Mouse (Mus musculus) forebrain, embryonic 10.5 days (tissue): ENCODE measurements around the gene Ttll8. TPM values are rescaled to one million over a fixed set of nuclear protein-coding genes. Genes with fewer than 3 reads are reported as not detected.

Experiments used
- DNase-seq: peaks from one replicate; pipeline ENCODE4 v3.0.0-alpha.2; 2017; ENCODE audit warnings: low spot score; ENCODE audit errors: extremely low spot score
- H3K27ac ChIP-seq: fragments of 300-500 bp; sonication (generic); 2 replicates; pipeline ENCODE4 v1.5.1; 2016; ENCODE audit warnings: mild to moderate bottlenecking
- H3K27me3 ChIP-seq: fragments of 300-500 bp; sonication (generic); 2 replicates; pipeline ENCODE4 v1.6.1; 2016; ENCODE audit warnings: mild to moderate bottlenecking; ENCODE audit not compliant: poor library complexity, severe bottlenecking
- H3K36me3 ChIP-seq: fragments of 300-500 bp; sonication (generic); replicated peaks from 2 replicates; pipeline ENCODE4 v1.6.1; 2016; ENCODE audit warnings: mild to moderate bottlenecking, moderate library complexity
- H3K4me1 ChIP-seq: fragments of 300-500 bp; sonication (generic); 2 replicates; pipeline ENCODE4 v1.6.1; 2016
- H3K4me3 ChIP-seq: fragments of 300-500 bp; sonication (generic); 2 replicates; pipeline ENCODE4 v1.5.1; 2016; ENCODE audit warnings: mild to moderate bottlenecking, moderate library complexity
- H3K9me3 ChIP-seq: fragments of 300-500 bp; sonication (generic); 2 replicates; pipeline ENCODE4 v1.6.1; 2016; ENCODE audit warnings: mild to moderate bottlenecking, moderate library complexity
- WGBS: fragments of 180-500 bp; shearing (Covaris S2); methylation state at CpG from one replicate; pipeline ENCODE4 v1.1.7; 2016; 5-methylcytosine and 5-hydroxymethylcytosine counted together
- polyA plus RNA-seq: library from polyadenylated mRNA; unstranded; fragments of >200 nt; fragmentation: Nextera tagmentation; extraction: Ambion mirVana; gene quantifications from 2 replicates; pipeline ENCODE4 v1.2.1, GENCODE M21; 2016

The Ttll8 gene
- polyA plus RNA-seq, 1 experiment from 2014 or later = not detected

DNA sequence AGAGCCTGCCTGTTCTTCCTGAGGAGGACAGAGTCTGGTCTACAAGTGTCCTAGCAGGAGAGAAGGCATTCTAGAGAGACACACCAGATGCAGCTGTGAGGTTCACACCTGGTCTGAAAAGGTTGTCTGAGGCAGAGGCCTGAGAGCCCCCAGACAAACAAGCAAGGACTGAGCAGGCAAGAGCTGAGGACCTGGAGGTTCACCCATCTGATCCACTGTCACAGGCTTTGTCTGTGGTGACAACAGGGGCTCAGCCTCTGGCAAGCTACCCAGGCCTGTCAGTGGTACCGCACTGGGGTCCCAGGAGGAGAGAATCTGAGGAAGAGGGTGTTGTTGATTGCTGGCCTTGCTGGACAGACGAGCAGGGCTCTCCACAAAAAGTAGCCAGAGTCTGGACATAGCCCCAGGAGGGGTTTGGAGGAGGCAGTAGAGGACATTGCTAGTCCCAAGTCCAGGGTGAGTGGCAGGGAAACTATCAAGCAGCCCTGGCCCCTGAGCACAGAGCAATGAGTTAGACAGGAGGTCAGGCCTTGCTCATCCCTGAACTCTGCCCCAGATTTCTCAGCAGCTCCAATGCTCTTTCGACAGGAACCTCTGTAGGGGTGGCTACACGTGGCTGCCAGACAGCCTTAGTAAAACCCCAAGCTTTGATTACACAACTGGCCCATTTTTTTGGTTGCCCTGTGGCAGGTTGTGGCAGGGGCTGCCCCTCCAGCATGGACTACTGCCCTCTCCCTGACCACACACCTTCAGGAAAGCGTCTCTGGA, 83.6 kb downstream of the Ttll8 start:
- Histone ChIP-seq H3K27ac (no peak overlapping the region), H3K4me1 (peaks cover 33% of the 10 kb centered on the region), H3K36me3 (peaks cover 30% of the 10 kb centered on the region), H3K9me3 (no peaks in the 10 kb centered on the region; the same call in 1 of the 2 replicates), H3K4me3 (no peak overlapping the region), H3K27me3 (peaks cover 7% of the 10 kb centered on the region)
- 80% methylated on average over 5 of the region's 5 CpGs for WGBS
- DNase-seq = no peak

DNA sequence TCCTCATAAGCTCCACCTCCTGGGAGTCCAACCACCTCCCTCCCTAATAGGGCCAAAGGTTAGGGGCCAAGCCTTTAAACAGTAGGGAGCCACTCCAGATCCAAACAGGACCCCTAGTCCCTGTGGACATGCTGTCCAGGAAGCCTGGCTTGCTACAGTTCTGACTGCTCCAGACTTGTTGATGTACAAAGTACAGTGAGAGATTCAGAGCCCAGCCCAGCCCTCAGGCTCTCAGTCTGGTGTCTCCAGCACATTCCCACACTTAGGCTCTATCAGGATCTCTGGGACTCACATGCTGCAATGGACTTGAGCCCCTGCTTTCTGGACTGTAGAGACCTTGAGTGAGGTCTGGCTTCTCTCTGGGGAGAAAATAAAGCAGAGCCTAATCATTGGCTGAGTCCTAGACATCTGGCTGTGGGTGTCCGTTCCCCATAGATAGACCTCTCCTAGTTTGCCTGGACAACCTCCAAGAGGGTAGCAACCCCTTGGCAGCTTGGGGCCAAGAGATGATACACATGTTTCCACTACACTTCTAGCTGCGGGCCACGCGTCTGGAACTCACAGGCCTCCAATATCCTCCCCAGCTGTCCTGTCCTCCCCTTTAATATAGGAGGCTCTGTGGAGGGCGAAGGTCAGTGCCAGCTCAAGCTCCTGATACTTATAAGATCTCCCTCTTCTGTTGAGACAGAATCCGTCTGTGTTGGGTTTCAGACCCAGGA, 86.0 kb downstream of the Ttll8 start:
- Histone ChIP-seq H3K36me3 (peaks cover 47% of the 10 kb centered on the region), H3K27me3 (no peaks in the 10 kb centered on the region), H3K27ac (peak overlapping the region; percentile 59), H3K9me3 (no peaks in the 10 kb centered on the region; the same call in 1 of the 2 replicates), H3K4me3 (no peak overlapping the region; the same call in 1 of the 2 replicates), H3K4me1 (peaks cover 54% of the 10 kb centered on the region)
- WGBS = 78% methylated on average over 6 of the region's 6 CpGs
- no peak for DNase-seq

DNA sequence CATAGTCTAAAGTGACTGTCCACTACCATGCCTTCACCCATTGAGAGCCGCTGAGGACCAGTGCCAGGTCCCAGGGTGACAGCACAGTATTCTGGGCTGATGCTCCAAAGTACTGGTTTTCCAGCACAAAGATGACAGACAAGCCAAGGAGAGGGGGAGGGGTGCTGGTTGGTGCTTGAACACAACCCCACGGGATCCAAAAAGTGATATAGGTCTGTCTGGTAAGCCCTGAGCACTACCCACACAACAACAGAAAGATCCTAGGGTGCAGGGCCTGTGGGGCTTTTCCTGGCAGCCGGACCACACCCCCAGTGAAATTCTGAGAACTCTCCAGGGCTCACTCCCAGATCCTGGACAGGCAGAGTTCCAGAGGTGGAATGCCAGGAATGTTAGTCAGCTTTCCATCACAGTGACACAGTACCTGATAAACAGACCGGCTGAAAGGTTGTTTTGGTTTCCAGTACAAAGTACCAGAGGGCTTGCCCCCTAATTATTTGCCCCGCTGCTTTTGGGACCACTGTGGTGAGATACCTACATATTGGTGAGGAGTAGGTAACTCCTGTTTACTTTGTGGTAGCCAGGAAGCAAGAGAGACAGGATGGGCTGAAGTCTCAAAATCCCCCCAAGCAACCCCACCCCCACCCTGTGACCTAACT, 86.7 kb downstream of the Ttll8 start:
- peaks cover 47% of the 10 kb centered on the region for H3K36me3 ChIP-seq
- no peaks in the 10 kb centered on the region; the same call in 1 of the 2 replicates for H3K9me3 ChIP-seq
- no peaks in the 10 kb centered on the region for H3K27me3 ChIP-seq
- H3K4me1 ChIP-seq = peaks cover 61% of the 10 kb centered on the region
- H3K27ac ChIP-seq = peak overlapping the region; percentile 59
- 31% methylated on average over 5 of the region's 5 CpGs for WGBS
- no peak for DNase-seq
- no peak overlapping the region for H3K4me3 ChIP-seq

DNA sequence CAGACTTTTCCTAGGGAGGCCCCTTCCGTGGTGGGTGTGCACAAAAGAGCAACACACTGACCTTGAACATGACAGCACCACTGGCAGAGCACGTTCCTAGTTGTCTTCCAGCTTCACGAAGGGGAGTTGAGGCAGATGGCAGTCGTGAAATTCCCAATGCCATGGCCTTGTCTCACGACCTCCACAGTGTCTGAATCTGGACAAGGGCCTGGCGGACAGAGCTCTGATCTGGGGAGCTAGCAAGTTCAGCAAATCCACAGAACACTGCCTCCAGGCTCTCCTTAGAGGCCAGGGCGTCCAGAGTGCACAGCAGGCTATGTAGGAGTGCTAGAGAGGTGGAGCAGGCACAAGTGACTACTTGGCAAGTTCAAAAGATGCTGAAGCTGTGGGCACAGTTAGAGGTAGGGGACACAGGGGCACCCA, 87.3 kb downstream of the Ttll8 start:
- peaks cover 47% of the 10 kb centered on the region for H3K36me3 ChIP-seq
- no peaks in the 10 kb centered on the region for H3K27me3 ChIP-seq
- H3K4me1 ChIP-seq = peaks cover 63% of the 10 kb centered on the region
- H3K4me3 ChIP-seq = no peak overlapping the region
- no peaks in the 10 kb centered on the region; the same call in 1 of the 2 replicates for H3K9me3 ChIP-seq
- H3K27ac ChIP-seq = peak overlapping the region; percentile 59
- 55% methylated on average over 7 of the region's 7 CpGs for WGBS
- DNase-seq = no peak

DNA sequence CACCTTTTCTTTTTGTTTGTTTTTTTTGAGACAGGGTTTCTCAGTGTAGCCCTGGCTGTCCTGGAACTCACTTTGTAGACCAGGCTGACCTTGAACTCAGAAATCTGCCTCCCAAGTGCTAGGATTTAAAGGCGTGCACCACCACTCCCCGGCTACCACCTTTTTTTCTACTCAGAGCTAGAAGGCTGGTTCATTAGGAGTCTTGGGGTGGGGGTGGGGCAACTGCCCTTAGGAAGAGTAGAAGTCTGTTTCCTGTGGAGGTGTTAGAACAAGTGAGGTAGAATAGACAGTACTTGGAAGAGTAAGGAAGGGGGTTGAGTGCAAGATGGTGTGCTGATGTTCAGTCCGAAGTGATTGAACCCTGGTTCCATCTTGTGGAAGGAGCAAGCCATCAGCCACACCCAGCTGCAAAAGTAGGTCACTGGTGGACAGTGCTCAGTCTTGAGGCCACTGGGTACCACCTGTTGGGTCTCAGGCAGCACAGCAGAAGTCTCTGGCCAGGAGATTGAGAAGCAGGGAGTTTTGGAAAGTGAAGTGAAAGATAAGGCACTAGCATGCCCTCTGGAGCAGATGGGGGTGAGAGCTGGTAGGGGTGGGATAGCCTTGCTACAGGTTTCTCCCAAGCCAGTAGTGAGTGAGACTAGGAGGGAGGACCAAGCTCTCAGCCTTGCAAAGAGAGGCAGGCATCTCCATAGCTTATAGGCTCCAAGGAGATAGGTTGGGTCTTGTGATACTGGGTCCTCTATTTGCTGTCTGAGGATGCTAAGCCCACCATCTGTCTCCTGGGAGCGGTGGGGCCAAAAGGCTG, 88.1 kb downstream of the Ttll8 start:
- WGBS = 83% methylated on average over 4 of the region's 4 CpGs

DNA sequence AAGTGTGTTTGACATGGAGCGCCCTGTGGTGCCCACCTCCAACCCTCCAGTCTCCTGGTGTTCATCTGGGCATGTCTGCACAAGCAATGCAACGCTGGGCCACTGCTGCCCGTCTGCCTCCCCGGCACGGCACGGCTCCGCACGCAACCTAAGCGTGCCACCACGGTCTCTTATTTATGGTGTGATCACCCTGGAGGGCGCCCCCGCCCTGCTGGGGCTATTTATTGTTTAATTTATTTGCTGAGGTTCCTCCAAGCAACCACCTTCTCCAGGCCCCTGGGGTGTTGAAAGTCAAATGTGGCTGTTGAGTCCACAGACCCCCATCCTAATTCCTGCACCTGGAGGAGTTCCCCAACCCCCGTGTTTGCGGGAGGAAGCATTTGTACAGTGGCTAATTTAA, 89.2 kb downstream of the Ttll8 start:
- no peak for DNase-seq
- Histone ChIP-seq H3K27me3 (peaks cover 8% of the 10 kb centered on the region), H3K9me3 (no peaks in the 10 kb centered on the region; the same call in 1 of the 2 replicates), H3K36me3 (peaks cover 47% of the 10 kb centered on the region), H3K4me1 (peaks cover 74% of the 10 kb centered on the region), H3K4me3 (peak overlapping the region; percentile 69), H3K27ac (no peak overlapping the region)
- WGBS = 95% methylated on average over 14 of the region's 14 CpGs

More for the DNA sequence above, 88.1 kb downstream of the Ttll8 start:
- peaks cover 47% of the 10 kb centered on the region for H3K36me3 ChIP-seq
- H3K27ac ChIP-seq = 0 out of 2 replicates have a peak overlapping the region, but pooled peaks have one; percentile 59
- H3K27me3 ChIP-seq = peaks cover 3% of the 10 kb centered on the region
- no peaks in the 10 kb centered on the region; the same call in 1 of the 2 replicates for H3K9me3 ChIP-seq
- no peak for DNase-seq
- peaks cover 70% of the 10 kb centered on the region for H3K4me1 ChIP-seq
- peak overlapping the region; percentile 6; the same call in 1 of the 2 replicates for H3K4me3 ChIP-seq

DNA sequence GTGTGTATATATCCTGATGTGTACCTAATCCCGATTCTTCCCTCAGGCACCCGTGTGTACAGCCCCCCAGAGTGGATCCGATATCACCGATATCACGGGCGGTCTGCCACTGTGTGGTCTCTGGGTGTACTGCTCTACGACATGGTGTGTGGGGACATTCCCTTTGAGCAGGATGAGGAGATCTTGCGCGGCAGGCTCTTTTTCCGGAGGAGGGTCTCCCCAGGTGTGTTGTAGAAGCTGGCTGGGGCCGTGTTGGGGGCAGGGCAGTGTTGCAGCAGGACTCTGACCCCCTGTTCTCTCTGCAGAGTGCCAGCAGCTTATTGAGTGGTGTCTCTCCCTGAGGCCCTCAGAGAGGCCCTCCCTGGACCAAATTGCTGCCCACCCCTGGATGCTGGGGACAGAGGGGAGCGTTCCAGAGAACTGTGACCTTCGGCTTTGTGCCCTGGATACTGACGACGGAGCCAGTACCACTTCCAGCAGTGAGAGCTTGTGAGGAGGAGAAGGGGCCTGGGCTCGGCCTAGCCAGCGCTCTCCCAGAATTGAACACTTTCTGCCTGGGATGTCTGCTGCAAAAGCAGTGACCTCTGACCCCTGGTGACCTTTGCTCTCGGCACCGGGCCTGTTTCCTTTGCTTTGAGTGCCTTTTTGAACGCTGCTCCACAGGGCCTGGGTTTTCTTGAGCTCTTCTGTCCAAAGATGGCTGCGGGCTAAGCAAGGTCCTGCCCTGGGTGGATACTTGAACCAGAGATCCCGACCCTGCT, 89.8 kb downstream of the Ttll8 start:
- peaks cover 47% of the 10 kb centered on the region for H3K36me3 ChIP-seq
- peak overlapping the region; percentile 96 for H3K27ac ChIP-seq
- peak overlapping the region; percentile 69 for H3K4me3 ChIP-seq
- 54% methylated on average over 22 of the region's 22 CpGs for WGBS
- no peaks in the 10 kb centered on the region; the same call in 1 of the 2 replicates for H3K9me3 ChIP-seq
- H3K4me1 ChIP-seq = peaks cover 74% of the 10 kb centered on the region
- no peak for DNase-seq
- peaks cover 8% of the 10 kb centered on the region for H3K27me3 ChIP-seq

DNA sequence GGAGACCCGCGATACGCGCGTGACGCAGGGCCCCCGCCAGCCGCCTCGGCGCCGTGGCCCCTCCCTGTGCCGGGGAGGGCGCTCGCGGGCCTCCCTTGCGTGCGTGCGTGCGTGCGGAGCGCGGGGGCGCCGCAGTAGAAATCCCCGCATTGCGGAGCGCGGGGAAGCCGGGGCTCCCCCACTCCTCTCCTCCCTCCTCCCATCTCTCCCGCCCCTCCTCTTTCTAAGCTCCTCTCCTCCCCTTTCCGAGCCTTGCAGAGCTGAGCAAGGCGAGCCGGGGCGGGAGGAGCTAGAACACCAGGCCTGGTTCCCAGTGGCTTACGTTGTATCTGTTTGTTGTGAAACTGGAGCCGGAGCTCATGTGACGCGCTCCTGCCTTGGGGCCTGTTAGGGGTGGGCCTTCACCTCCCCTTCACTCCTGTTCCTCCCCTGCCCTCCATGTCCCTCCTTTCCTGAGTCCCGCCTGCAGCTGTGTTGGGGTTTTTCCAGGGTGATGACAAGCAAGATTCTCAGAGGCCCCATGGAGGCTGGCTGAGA, 90.5 kb downstream of the Ttll8 start:
- WGBS = under 1% methylated on average over 35 of the region's 39 CpGs
- Histone ChIP-seq H3K36me3 (peaks cover 47% of the 10 kb centered on the region), H3K27me3 (peaks cover 8% of the 10 kb centered on the region), H3K4me1 (peaks cover 74% of the 10 kb centered on the region), H3K4me3 (peak overlapping the region; percentile 69), H3K9me3 (no peaks in the 10 kb centered on the region; the same call in 1 of the 2 replicates), H3K27ac (peak overlapping the region; percentile 96)
- peak; percentile 84 for DNase-seq

DNA sequence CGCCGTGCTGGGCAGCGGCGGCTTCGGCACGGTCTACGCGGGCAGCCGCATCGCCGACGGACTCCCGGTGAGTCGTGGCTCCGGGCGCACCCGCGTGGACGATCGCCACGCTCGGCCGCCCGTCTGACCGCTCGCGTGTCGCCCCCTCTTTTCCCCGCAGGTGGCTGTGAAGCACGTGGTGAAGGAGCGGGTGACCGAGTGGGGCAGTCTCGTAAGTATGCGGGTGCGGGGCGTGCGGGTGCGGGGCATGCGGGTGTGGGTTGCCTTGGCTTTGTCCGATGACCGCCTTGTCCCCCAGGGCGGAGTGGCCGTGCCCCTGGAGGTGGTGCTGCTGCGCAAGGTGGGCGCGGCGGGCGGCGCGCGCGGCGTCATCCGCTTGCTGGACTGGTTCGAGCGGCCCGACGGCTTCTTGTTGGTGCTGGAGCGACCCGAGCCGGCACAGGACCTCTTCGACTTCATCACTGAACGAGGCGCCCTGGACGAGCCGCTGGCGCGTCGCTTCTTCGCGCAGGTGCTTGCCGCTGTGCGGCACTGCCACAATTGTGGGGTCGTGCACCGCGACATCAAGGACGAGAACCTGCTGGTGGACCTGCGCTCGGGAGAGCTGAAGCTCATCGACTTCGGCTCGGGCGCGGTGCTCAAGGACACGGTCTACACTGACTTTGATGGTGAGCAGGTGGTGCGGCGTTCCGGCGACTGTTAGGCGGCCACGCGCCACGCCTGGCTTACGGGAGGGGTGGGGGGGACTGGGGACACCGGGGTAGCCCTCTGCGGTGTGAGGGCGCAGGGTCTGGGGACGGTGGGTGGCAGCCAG, 91.1 kb downstream of the Ttll8 start:
- under 1% methylated on average over 98 of the region's 98 CpGs for WGBS
- H3K4me3 ChIP-seq = peak overlapping the region; percentile 69

DNA sequence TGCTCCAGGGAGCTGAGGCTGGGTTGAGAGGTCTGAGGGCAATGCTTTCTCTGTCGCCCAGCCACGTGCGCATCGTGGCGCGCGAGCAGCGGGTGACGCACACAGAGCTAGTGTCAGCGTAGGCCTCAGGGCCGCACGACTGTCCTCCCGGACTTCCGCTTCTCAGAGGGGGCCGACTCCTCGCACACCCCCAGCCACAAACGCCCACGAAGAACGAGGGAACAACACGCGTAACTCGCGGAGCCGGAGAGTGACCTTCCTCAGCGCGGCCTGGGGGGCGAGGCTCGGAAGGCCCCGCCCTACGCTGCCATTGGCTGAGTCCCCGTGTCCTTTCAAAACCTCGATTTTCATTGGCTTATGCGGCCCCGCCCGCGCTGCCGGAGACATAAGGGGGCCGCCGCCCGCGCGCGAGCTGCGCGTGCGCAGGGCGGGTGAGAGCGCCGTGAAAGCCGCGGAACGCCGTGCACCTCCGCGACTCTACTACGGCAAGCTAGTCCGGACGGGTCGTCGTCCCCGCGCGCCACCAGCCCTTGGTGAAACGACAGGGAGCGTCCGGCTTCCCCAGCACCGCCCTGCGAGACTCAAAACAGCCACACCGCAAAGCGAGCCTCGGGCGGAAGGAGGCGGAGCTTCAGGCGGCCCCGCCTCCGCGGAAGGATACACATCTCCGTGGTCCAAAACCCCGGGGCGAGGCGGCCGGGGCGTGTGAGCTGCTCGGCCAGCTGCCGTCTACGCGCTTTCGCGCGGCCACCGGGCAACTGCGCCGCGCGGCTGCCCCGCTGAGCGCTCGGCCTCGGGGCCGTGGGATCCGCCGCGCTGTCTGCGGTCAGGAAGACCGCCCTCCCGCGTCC, 92.2 kb downstream of the Ttll8 start, which contains the start of gene Pim3:
Gene Pim3, plus strand, starts transcription at position 415 of the 851 bp plus-strand sequence.
- Histone ChIP-seq H3K4me1 (peaks cover 58% of the 10 kb centered on the region), H3K9me3 (no peaks in the 10 kb centered on the region), H3K27ac (peak within 1 kb of the TSS; percentile 96)

More for the DNA sequence above, 91.1 kb downstream of the Ttll8 start:
- no peaks in the 10 kb centered on the region for H3K9me3 ChIP-seq
- peak; percentile 58 for DNase-seq
- peaks cover 41% of the 10 kb centered on the region for H3K36me3 ChIP-seq
- H3K27me3 ChIP-seq = peaks cover 8% of the 10 kb centered on the region
- peak overlapping the region; percentile 96 for H3K27ac ChIP-seq
- peaks cover 69% of the 10 kb centered on the region for H3K4me1 ChIP-seq

More for the DNA sequence above, 92.2 kb downstream of the Ttll8 start, which contains the start of gene Pim3:
- H3K36me3 ChIP-seq = peaks cover 31% of the 10 kb centered on the region
- H3K27me3 ChIP-seq = peaks cover 8% of the 10 kb centered on the region
- under 1% methylated on average over 107 of the region's 107 CpGs for WGBS
- H3K4me3 ChIP-seq = peak within 1 kb of the TSS; percentile 69
- DNase-seq = peak; percentile 92
